Mouse (Mus musculus): ENCODE data around the gene Prpsap2.

Prpsap2 gene

DNA sequence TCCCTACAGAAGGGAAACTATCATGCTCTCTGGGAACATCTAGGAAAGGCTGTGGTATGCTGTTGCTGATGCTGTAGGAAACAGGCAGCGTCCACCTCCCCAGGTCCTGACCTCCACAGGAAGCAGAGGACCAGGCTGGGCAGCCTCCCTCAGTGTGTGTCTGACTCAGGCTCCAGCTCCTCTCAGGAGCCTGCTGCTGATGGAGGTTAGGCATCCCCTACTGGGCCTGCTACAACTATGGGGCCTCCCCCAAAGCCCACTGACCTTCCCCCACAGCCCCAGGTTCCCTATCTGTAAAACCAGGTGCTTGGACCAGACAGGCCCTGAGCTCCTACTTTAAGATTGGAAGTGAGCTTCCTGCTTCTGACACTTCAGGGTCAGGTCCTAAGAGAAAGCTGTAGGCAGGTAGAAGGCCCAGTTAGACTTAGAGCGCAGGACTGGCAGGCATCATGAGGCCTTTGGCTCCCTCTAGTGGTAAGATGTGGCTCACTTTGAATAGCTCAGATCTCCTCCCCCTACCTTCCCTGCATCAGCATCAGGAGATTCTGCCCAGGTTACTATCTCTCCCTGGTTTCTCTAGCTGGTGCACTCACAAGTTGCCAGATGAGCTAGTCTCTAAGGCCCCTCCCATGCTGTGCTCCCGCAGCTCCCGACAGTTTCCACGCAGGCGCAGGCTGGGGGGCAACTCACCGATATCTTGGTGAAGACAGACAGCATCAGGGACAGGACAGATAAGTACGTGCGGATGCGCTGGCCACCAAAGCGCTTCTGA lies 47.4 kb downstream of the Prpsap2 start:
- DNase-seq = peak; percentile 58 to 72

DNA sequence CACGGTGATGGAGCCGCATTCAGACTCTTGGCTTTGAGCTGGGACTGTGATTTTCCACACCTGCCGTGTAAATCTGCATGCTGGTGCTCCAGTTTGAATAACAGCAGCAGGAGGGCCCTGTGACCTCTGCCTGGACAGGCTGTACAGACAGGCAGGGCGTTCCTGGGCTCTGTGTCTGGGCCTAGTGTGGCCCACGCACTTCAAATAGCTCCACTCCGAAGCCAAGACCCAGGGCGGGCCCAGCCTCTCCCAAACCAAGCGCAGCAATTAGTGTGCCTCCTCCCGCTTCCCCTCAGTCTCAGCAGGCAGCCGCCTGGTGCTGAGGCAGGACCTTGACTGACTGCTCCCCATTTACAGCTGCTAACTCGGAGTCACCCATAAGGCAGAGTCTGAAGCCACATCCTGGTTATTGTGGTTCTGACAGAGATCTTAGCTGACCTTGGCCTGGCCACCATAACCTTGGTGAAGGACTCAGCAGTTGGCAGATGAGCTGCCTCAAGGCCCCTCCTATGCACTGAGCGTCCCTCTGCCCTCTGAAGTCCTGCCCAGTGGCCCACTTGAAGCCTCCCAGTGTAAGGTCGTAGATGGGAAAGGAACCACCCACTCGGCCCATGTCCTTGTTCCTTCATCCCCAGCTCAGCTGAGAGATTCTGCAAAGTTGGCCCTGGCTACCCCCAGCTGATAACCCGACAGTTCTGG lies 48.6 kb downstream of the Prpsap2 start:
- DNase-seq = peak; percentile 11 to 12

DNA sequence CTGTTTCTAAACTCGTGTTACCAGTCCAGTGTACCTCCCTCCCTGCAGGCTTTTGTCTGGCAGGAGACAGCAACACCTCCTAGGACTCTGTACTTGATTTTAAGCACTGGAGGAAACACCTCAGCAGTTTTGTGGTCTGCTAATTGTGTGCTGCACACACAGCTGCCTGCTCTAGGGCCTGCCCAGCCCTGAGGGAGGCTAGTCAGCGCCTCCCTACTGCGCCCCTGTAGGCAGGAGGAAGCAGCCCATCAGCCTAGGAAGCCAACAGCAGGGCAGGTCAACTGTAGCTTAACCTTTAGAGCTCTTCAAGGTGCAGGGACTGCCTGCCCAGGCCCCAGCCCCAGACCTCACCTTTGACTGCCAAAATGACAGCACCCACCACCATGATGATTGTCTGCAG lies 53.0 kb downstream of the Prpsap2 start:
- DNase-seq = no peak

DNA sequence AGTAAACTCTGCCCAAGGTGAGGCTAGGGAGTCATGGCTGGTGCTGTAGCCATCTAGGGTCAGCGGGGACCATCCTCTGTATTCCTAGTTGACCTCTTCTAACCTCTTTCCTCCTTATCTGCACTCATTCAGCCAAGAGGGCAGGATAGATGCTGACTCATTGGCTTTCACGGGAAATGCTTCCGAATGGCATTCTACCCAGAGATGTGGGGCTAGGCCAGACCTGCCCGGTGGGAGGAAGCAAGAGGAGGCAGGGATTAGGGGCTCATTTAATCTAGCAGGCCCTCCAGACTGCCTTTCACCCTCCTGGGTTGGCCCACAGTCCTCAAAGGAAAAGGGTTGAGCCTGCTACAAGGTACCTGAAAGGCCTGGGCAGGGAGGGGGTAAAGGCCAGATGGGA lies 55.7 kb downstream of the Prpsap2 start:
- DNase-seq = no peak

DNA sequence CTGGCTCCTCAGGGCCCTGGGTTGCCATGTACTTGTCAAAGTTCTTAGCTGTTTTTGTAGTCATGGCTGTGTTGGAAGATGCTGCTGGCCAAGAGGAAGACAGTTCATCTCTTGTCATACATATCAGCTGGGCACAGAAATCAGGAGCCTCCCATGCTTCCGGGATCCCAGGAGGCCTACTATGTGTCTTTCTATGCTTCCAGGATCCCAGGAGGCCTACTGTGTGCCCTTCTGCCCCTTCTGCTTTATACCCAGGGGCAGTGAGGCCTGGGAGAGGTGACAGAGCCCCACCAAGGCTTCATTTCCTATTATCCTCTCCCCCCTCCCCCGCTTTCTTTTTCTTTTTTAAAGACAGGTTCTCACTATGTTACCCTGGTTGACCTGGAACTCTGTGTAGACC lies 56.3 kb downstream of the Prpsap2 start:
- DNase-seq = no peak

DNA sequence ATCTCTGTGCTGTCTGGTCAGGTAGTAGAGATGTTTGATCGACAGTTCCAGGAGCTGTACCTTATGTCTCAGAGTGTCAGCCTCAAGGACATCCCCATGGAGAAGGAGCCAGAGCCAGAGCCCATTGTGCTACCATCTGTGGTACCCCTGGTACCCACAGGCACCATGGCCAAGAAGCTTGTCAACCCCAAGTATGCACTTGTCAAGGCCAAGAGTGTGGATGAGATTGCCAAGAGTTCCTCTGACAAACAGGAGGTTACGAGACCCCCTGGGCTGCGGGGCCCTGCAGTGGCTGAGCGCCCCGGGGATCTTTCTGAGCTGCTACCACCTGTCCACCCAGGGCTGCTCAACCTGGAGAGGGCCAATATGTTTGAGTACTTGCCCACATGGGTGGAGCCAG lies 59.4 kb downstream of the Prpsap2 start:
- no peak for DNase-seq

DNA sequence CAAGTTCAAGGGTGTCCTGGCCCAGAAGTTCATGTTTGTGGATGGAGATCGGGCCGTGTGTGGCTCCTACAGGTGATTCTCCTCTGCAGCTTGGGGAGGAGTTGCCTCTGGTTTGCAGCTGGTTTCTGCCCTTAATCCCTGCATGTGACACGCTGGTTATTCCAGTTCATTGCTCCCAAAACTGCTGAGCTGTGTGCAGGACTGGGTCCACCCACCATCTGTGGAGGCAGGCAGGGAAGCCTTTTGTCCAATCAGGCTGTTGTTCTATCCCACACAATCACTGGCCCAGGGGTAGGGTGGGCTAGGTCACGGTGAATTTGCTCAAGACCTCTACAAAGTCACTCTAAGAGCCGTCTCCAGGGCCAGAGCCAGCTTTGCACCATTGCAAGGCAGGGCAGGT lies 60.2 kb downstream of the Prpsap2 start:
- no peak for DNase-seq

DNA sequence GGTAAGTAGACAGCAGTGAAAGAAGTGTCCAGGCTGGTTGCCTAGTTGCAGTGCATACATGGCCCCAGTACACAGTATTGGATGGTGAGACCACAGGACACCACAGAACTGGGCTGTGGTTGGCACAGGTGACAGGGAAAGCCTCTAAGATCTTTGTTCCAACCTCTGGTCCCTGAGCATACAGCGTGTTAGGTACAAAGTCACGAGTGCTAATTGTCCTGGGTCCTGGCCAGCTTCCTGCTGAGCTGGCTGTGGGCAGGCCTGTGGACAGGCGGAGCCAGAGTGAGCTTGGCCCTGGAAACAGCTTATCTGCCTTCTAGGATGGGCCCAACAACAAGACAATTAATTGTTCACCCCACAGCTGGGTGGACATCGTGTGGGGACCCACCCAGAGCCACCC lies 62.0 kb downstream of the Prpsap2 start:
- peak; percentile 55 to 67 for DNase-seq

DNA sequence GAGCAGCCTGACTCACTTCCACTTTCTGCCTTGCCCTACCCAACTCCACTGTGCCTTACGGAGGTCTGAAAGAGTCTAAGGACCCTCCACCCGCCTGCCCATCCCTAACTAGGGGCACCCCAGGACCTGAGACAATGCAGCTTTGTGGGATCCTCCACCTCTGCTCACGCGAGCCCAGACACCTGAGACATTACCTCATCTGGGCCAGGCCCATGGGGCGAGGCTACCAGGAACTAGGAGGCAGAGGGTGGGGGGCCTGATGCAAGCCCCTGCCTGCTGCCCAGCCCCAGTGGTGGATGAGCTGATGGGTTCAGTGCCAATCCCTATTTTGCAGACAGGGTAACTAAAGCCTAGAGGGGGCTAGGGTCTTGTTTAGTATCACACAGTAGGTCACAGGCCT lies 62.4 kb downstream of the Prpsap2 start:
- DNase-seq = no peak

DNA sequence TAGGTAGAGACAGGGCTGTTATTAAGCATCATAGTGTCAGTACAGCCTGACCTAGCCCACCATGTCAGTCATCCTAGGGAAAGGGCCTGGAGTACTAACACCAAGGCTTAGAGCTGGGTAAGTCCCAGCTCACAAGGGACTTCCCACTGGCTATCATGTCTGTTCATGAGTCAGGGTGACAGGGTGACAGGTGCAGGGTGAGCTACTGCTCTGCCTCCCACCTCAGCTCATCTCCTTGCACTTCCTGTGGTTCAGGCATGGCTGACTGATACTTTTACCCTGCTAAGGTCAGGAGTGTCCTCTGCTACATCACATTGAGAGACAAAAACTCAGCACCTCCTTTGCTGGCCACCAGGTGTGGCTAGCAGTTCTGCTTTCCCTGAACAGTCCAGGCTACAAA lies 63.0 kb downstream of the Prpsap2 start:
- no peak for DNase-seq

DNA sequence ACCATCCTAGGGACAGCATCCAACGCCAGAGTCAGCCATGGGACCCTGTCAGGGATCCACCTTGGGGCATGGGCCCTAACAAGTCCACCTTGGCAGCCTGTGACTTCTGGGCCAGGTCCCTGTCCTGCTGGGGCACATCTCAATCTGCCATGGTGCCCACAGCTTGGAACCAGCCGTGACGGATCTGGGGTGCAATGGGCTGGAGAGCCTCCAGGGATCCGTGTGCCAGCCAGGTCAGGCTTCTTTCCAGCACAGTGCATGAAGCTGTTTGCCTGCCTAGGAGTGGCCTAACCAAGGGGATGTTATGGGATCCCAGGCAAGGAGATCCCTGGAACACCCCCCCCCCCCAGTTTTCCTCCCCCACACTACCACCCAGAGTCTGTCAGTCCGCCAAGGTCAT lies 68.9 kb downstream of the Prpsap2 start:
- no peak for DNase-seq

DNA sequence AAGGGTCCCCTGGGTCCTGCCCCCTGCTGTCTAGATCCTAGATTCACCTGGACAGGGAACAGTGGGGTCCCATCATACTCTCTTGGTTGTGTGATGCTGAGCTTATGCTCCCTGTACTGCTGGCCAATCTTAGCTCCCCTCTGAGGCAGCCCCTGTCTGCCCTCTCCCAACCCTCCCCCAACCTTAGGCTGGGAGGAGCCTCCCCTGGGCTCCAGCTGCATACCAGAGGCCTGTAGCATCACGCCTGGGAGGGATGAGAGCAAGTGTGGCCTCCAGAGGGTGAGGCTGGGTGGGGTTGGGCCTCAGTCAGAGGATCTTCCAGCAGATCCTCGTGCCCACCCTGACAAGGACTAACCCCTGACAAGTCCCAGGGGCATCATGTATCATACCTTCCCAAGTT lies 74.3 kb downstream of the Prpsap2 start:
- DNase-seq = no peak

DNA sequence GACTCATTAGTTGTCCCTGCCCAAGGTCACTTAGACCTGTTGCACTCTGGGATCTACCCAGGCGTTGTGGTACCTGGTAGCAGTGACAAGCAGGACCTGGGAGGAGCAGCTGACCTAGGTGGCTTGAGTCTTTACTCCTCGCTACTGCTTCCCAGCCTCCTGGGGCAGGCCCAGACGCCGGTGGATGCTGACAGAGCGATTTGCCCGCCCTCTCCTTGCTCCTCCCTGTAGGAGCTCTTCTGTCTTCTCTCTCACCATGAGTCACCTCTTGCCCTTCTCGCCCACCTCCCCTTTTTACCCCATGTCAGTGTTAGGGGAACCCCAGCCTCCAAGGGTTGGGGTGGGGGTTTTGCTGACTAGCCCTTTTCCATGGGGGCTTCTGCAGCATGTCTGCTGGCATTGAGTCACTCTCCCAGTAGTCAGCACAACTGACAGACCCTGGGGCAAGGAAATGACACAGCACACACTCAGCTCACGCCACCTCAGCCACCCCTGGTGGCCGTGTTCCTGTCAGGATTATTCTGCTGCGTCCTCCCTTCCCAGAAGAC lies 74.9 kb downstream of the Prpsap2 start:
- no peak for DNase-seq

DNA sequence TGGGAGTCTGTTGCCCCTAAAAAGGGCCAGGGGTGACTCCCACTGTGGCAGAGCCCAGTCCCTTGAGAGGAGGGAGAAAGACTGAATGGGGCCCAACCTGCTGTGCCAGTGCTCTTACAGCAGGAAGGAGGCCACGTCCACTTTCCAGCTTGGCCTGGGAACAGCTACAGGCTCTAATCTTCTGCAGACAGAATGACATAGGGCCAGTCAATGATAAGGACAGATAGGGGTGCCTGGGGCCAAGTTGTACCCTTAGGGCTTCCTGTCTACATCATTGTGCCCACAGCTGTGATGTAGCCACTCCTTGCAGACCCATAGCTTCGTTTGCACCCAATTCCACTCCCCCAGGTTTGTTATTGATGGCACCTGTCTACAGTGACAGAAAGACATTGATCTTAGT lies 75.7 kb downstream of the Prpsap2 start:
- DNase-seq = no peak

DNA sequence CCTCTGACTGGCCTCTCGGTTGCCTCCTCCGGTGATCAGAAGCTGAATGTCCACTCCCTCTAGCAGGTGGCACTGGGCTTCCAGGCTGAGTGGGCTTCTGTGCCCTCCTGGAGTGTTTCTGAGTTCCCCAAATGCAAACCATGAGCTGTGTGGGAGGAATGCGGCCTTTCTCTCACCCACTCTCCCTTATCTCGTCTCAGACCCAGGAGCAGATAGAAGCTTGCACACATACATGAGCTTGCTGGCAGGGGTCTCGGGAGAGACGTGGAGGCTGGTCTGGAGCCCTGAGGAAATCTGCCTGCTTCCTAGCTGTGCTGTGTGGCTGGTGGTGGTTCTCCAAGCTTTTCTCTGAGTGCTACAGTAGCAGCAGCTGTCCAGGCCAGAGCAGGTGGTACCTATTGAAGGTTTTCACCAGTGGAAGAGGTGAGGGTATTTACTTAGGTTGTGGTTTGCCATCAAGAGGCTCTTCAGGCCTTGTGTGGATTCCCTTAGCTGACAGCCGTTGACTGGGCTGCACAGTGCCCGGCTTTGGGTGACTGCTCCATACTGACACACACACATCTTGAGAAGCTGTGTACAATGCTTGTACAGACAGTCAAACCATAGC lies 76.7 kb downstream of the Prpsap2 start:
- DNase-seq = peak in 1 of 2 experiments; percentile 43

DNA sequence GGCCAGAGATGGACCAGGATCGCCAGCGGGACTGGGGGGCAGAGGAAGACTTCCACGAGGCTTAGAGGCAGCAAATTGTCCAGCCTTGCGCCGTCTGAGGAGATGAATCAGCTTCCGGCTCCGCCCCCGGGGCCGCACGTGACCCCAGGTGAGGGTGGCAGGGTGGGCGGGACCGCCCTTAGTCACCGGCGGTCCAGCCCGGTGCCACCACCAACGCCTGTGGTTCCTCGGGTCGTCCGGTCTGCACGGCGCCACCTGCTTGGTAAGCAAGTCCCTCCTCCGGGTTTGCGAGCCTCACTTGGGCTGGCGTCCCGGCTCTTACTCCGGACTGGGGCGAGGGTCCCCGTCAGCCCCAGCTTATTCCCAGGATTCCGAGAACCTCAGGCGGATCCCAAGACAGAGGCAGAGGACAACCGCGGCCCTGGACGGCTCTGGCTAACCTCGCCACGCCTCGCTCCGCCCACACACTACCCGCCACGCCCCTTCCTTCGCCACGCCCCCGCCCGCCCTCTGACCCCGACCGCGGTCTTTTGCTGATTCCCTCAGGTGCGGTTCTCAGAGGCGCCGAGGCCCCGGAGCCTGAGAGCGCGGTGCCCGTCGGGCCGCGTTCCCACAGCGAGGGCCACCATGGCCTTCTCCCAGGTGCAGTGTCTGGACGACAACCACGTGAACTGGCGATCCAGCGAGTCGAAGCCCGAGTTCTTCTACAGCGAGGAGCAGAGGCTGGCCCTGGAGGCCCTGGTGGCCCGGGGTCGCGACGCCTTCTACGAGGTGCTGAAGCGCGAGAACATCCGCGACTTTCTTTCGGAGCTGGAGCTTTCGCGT lies 77.8 kb downstream of the Prpsap2 start, which contains the start of gene Fam83g:
Fam83g (plus strand) TSS at position 185 of the 825 bp plus-strand sequence.
- DNase-seq = peak; percentile 79 to 86
